Mouse (Mus musculus): ENCODE data around the gene Sema4f.
A peak's percentile ranks its signal among the peaks of the same experiment; 100 is the strongest.

Gene Sema4f

GRCm38 (mm10) chr6:82863380-82863874 lies 76.1 kb downstream of the Sema4f start:
- peak; percentile 58 to 66 for DNase-seq

GRCm38 (mm10) chr6:82862475-82862874 lies 77.1 kb downstream of the Sema4f start:
- no peak for DNase-seq

- DNase-seq: no peak
These were observed 77.5 kb downstream of the Sema4f start for GRCm38 (mm10) chr6:82862042-82862441.
